Mouse (Mus musculus) liver, postnatal 0 days (tissue): ENCODE data around the gene Rpl4. TPM values are rescaled to one million over a fixed set of nuclear protein-coding genes. Genes with fewer than 3 reads are reported as not detected.
"Not testable (repeated sequence)": the region's sequence is repeated elsewhere in the genome, so short reads cannot be mapped to it uniquely, and the experiment has no call there.

Source experiments
- ATAC-seq: fragments of 200-750 bp; cut with Nextera tagmentation; 2 replicates; pipeline ENCODE4 v1.8.0; 2017; ENCODE audit warnings: mild to moderate bottlenecking, moderate library complexity
- DNase-seq: peaks from one replicate; pipeline ENCODE4 v3.0.0-alpha.2; 2016
- H3K27ac ChIP-seq: fragments of 300-500 bp; sonication (generic); 2 replicates; pipeline ENCODE4 v1.5.1; 2014; ENCODE audit warnings: antibody characterized with exemption, moderate library complexity, mild to moderate bottlenecking, low read depth
- H3K27me3 ChIP-seq: fragments of 300-500 bp; sonication (generic); 2 replicates; pipeline ENCODE4 v1.6.1; 2014; ENCODE audit warnings: low read length, control low read depth, mixed read lengths; ENCODE audit not compliant: insufficient read depth
- H3K36me3 ChIP-seq: fragments of 300-500 bp; sonication (generic); replicated peaks from 2 replicates; pipeline ENCODE4 v1.6.1; 2014; ENCODE audit warnings: mild to moderate bottlenecking, control low read depth, low read length, moderate library complexity, mixed read lengths; ENCODE audit not compliant: insufficient read depth
- H3K4me1 ChIP-seq: fragments of 300-500 bp; sonication (generic); 2 replicates; pipeline ENCODE4 v1.6.1; 2014; ENCODE audit warnings: antibody characterized with exemption, mild to moderate bottlenecking, control low read depth; ENCODE audit not compliant: insufficient read depth
- H3K4me2 ChIP-seq: fragments of 300-500 bp; sonication (generic); 2 replicates; pipeline ENCODE4 v1.6.1; 2014; ENCODE audit warnings: low read depth, mild to moderate bottlenecking, low read length, moderate library complexity, mixed read lengths
- H3K4me3 ChIP-seq: fragments of 300-500 bp; sonication (generic); 2 replicates; pipeline ENCODE4 v1.5.1; 2014; ENCODE audit warnings: low read depth, low read length
- H3K9ac ChIP-seq: fragments of 300-500 bp; sonication (generic); replicated peaks from 2 replicates; pipeline ENCODE4 v1.6.1; 2014; ENCODE audit warnings: mild to moderate bottlenecking, moderate library complexity
- H3K9me3 ChIP-seq: fragments of 300-500 bp; sonication (generic); 2 replicates; pipeline ENCODE4 v1.6.1; 2016; ENCODE audit warnings: mild to moderate bottlenecking, control low read depth, low read length, mixed read lengths
- CTCF ChIP-seq: sonication (generic); IDR thresholded peaks from 2 replicates; pipeline ENCODE4 v1.5.1; 2016; ENCODE audit warnings: antibody characterized with exemption, low read depth
- EP300 ChIP-seq: IDR thresholded peaks from 2 replicates; pipeline ENCODE4 v1.6.1; 2016; ENCODE audit warnings: antibody characterized with exemption, low read depth, mild to moderate bottlenecking
- WGBS: fragments of 180-500 bp; shearing (Covaris S2); extraction: QIAGEN DNeasy Blood & Tissue Kit; methylation state at CpG from one replicate; pipeline ENCODE4 v1.1.7; 2014; ENCODE audit not compliant: insufficient replicate concordance; 5-methylcytosine and 5-hydroxymethylcytosine counted together
- polyA plus RNA-seq: library from polyadenylated mRNA; unstranded; fragments of >200 nt; fragmentation: Nextera tagmentation; extraction: Ambion mirVana; gene quantifications from 2 replicates; pipeline ENCODE4 v1.2.1, GENCODE M21; 2015

Rpl4 gene
- polyA plus RNA-seq, 1 experiment from 2014 or later = 612 TPM

- no peak for TF ChIP-seq CTCF
- TF ChIP-seq EP300 = no peak
- no peak for DNase-seq
- H3K4me1 ChIP-seq = peaks cover 11% of the 10 kb centered on the region; the same call in 1 of the 2 replicates
- peak overlapping the region; percentile 75 for H3K4me2 ChIP-seq
- H3K27ac ChIP-seq = no peak overlapping the region; the same call in 1 of the 2 replicates
- H3K27me3 ChIP-seq = no peaks in the 10 kb centered on the region
- H3K4me3 ChIP-seq = peak overlapping the region; percentile 86
- H3K36me3 ChIP-seq = peaks cover 38% of the 10 kb centered on the region
- ATAC-seq = no peak
- no peaks in the 10 kb centered on the region for H3K9me3 ChIP-seq
- H3K9ac ChIP-seq = peak overlapping the region; percentile 89
Measured at GRCm38 (mm10) chr9:64174341-64174740, 1.2 kb downstream of the Rpl4 start.

GRCm38 (mm10) chr9:64174766-64175165, 1.6 kb downstream of the Rpl4 start:
- H3K4me3 ChIP-seq = peak overlapping the region; percentile 86
- no peaks in the 10 kb centered on the region for H3K27me3 ChIP-seq
- ATAC-seq (no peak), DNase-seq (no peak)
- TF ChIP-seq CTCF (no peak), EP300 (no peak)
- H3K36me3 ChIP-seq = peaks cover 38% of the 10 kb centered on the region
- H3K9me3 ChIP-seq = no peaks in the 10 kb centered on the region
- H3K4me1 ChIP-seq = peaks cover 12% of the 10 kb centered on the region
- no peak overlapping the region for H3K27ac ChIP-seq
- 51% methylated on average over 8 of the region's 8 CpGs for WGBS
- H3K9ac ChIP-seq = peak overlapping the region; percentile 89
- peak overlapping the region; percentile 75 for H3K4me2 ChIP-seq

GRCm38 (mm10) chr9:64175378-64175777, 2.2 kb downstream of the Rpl4 start:
- TF ChIP-seq EP300 = no peak
- Histone ChIP-seq H3K27me3 (no peaks in the 10 kb centered on the region), H3K27ac (no peak overlapping the region), H3K9me3 (no peaks in the 10 kb centered on the region), H3K4me1 (peaks cover 16% of the 10 kb centered on the region), H3K36me3 (peaks cover 39% of the 10 kb centered on the region), H3K4me3 (peak overlapping the region; percentile 86; the same call in 1 of the 2 replicates), H3K4me2 (peak overlapping the region; percentile 75), H3K9ac (peak overlapping the region; percentile 89; the same call in 1 of the 2 replicates)
- WGBS = 82% methylated on average over 11 of the region's 11 CpGs
- DNase-seq (no peak), ATAC-seq (no peak)

- ATAC-seq (peak; percentile 42), DNase-seq (no peak)
- Histone ChIP-seq H3K9me3 (no peaks in the 10 kb centered on the region), H3K9ac (peak overlapping the region; percentile 88; the same call in 1 of the 2 replicates), H3K27me3 (no peaks in the 10 kb centered on the region), H3K36me3 (peaks cover 47% of the 10 kb centered on the region), H3K27ac (peak overlapping the region; percentile 90), H3K4me2 (peak overlapping the region; percentile 73), H3K4me3 (peak overlapping the region; percentile 89), H3K4me1 (peaks cover 16% of the 10 kb centered on the region)
- peak; percentile 40 for TF ChIP-seq CTCF
- TF ChIP-seq EP300 = no peak
- 37% methylated on average over 3 of the region's 3 CpGs for WGBS
Measured at GRCm38 (mm10) chr9:64178610-64178973, 5.4 kb downstream of the Rpl4 start.

GRCm38 (mm10) chr9:64178974-64179646, 5.9 kb downstream of the Rpl4 start, which contains the start of gene Snapc5:
Gene Snapc5, plus strand, starts transcription at chr9:64179274.
- H3K4me2 ChIP-seq = peak within 1 kb of the TSS; percentile 73
- ATAC-seq = peak; percentile 93
- TF ChIP-seq EP300 (no peak), CTCF (peak; percentile 69)
- peaks cover 49% of the 10 kb centered on the region for H3K36me3 ChIP-seq
- peak within 1 kb of the TSS; percentile 90 for H3K27ac ChIP-seq
- no peaks in the 10 kb centered on the region for H3K9me3 ChIP-seq
- WGBS = under 1% methylated on average over 35 of the region's 35 CpGs
- DNase-seq = peak; percentile 90
- no peaks in the 10 kb centered on the region for H3K27me3 ChIP-seq
- peak within 1 kb of the TSS; percentile 88 for H3K9ac ChIP-seq
- H3K4me3 ChIP-seq = peak within 1 kb of the TSS; percentile 89
- peaks cover 16% of the 10 kb centered on the region for H3K4me1 ChIP-seq

GRCm38 (mm10) chr9:64183295-64183694, 10.1 kb downstream of the Rpl4 start:
- not testable (repeated sequence) for H3K9ac ChIP-seq, H3K4me3 ChIP-seq, H3K4me1 ChIP-seq, H3K27me3 ChIP-seq, H3K27ac ChIP-seq, DNase-seq, H3K9me3 ChIP-seq, ATAC-seq, H3K4me2 ChIP-seq
- H3K36me3 ChIP-seq = peaks cover 31% of the 10 kb centered on the region
- 79% methylated on average over 5 of the region's 5 CpGs for WGBS
